Mouse (Mus musculus) layer of hippocampus, adult 18-20 months (tissue): ENCODE results near the gene Atad2b. TPM values are rescaled to one million over a fixed set of nuclear protein-coding genes. Genes with fewer than 3 reads are reported as not detected.
A peak's percentile ranks its signal among the peaks of the same experiment; 100 is the strongest.
"Not testable (repeated sequence)": the region's sequence is repeated elsewhere in the genome, so short reads cannot be mapped to it uniquely, and the experiment has no call there.

ENCODE experiments used
- DNase-seq, 2 experiments: peaks; one replicate each; pipeline ENCODE4 v3.0.0; 2022; ENCODE audit warnings: low spot score in 2 of 2
- long read RNA-seq: library from polyadenylated mRNA; stranded (forward); transcript quantifications from one replicate; pipeline ENCODE4 v2.0.0, GENCODE M21; 2021
- total RNA-seq, 2 experiments: library from RNA; stranded (reverse); gene quantifications; 2 replicates each; pipeline ENCODE4 v1.2.3; 2021

Atad2b gene
- 10 to 100 TPM; 32.8 to 33.2 TPM for total RNA-seq
- long read RNA-seq, partial matches to known transcripts, result 1 of 7 reads
- long read RNA-seq, other reads (novel, unspliced or antisense), result 6 of 7 reads

DNA sequence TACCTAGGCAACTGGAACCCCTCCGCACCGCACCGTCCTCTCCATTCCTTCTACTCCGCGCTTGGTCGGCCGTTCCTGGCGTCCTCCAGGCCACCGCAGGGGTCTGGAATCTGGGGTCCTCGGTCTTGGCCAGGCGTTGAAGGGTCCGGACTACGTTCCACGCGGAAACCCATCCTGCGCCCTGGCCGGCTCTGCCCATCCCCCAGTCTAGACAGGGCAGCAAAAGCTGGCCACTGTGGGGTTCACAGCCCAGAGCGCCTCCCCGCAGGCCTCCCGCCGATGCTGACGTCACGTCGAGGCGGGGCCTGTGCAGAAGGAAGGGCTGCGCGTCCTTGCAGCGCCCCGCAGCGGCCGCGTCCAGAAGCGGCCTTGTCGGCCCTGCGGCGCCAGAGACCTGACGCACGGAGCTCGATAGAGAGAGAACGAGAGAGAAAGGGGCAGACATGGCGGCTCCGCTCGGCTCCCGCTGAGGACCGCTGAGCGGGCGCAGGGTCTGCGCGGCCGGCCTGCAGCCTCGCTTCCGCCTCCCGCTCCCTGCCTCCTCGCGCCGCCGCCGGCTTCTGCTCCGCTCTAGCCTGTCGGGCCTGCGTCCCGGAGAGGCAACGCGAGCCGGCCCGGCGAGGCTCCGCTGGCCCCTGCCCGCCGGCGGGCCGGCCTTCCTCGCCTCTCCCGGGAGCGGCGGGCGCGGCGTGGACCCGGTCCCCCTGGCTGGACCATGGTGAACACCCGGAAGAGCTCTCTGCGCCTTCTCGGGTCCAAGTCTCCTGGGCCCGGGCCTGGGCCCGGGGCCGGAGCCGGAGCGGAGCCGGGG lies at the start of gene Atad2b:
Atad2b (plus strand) TSS at position 360 of the 811 bp plus-strand sequence.
- DNase-seq, result peak; percentile 97 to 98

DNA sequence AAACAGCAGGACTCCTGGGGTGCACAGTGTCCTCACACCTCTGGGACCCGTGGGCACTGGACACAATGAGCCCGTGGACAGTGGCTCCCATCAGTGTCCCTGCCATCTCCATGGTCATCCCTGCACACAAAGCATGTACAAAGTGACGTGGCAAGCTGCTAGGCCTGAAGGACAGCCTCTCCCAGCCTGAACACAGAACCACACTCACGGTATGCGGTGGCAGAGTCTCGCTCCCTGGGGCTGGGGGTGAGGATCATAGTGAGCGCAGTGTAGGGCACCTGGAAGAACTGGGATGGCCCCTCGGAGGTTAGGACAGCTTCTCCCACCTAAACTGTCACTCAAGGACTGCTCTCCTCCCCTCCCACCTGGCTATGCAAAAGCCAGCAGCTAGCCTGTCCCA lies 48.2 kb upstream of the Atad2b start:
- DNase-seq, result no peak

DNA sequence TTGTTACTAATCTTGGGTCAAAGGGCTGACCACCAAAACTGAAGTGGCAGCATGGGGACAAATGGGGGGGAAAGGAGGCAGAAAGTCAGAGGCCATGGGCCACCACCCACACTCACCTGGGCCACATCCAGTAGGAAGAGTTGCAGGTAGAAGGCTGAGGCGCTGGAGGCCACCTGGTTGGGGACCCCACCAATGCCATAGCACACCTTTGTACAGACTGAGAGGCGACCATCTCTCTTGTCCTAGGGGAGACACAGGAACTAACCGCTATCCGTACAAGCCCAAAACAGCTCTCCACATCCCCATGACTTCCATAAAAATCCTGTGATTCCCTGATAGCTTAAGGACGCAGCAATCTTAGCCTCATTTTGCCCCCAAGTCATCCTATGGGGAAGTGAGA lies 45.9 kb upstream of the Atad2b start:
- no peak for DNase-seq

DNA sequence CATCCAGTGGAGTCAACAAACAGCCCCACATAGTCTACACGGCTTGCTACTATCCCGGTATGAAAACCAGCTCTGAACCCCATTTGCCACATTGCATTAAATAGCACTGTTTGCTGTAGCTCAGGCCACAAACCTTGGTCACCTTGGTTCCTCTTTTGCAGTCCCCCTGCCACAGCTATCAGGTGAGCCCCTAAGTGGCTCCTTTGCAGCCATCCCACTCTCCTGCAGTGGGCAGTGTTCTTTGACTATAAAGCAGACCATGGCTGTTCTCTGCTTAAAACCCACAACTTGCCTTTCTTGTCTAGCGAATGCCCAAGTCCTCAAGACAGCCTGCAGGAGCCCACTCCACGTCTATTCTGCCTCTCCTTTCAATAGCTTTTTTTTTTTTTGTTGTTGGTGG lies 44.9 kb upstream of the Atad2b start:
- no peak for DNase-seq

DNA sequence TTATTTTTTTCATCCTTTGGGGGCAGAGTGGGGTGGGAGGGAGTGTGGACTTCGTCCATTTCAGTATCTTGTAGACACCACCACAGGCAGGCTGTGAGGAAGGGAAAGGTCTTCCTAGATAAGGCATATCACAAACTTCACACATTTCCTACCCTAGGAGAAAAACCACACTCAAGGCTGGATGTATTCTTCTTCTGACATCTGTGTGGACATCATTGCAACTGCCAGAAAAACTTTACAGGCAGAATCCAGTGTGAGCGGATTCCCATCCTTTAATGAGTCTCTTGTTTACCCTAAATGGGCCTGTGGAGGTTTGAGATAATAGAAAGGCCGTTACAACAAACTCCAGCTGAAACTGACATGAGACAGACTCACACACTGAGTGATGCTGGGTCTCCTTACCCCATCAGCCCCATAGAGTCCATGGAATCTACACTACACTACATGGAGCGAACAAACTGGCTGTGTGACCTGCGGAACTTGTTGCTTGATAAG lies 44.1 kb upstream of the Atad2b start:
- no peak for DNase-seq

DNA sequence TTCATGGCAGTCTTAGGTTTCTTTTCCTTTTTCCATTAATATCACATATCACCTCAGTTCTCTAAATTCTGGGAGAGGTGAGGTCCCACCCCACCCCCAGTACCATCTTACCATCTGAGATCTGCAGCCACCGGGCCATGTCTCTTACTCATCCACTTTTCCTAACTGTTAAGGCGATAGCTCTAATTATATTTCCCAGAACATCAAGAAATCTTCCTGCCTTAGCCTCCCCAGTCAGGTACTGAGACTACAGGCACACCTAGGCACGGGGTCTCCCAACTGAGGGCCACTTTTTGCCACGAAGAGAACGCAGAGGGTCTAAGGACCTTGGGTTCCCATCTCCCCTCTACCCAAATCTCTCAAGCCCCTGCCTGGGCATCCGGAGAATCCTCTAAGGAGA lies 43.6 kb upstream of the Atad2b start:
- DNase-seq, result no peak

DNA sequence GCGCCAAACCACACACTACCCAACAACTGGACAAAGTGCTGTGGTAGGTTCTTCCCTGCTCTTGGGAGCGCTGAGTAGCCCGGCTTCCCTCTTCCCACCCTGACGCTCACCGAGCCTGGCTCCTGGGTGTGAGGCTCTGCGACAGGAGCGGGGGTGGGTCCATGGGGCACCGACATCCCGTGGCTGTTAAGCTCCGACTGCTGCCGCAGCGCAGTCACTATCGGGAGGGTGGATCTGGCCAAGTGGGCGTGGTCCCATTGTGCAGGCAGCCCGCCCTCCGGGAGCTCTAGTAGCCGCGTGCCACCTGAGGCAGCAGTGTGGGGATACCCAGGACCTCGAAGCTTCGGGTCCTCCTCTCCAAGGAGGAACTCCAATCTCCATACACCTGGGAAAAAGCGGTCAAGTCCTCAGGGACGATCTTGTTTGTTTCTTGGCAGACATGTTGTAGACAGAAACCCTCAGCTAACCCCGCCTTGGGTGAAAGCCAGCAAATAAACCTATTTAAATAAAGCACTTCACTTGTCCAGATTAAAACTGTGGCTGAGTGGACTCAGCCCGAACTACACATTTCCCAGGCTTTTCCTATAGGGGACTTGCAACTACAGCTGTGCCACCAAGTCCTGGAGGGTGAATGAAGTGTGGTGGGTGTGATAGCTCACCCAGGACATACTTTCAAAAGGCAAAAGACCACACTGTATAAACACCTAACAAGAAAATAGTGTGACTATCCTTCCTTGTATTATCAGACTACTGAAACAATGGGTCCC lies 42.8 kb upstream of the Atad2b start, which contains the start of gene Mfsd2b:
Mfsd2b (minus strand) TSS at position 199 of the 767 bp plus-strand sequence.
- peak in 1 of 2 experiments; percentile 28 for DNase-seq

DNA sequence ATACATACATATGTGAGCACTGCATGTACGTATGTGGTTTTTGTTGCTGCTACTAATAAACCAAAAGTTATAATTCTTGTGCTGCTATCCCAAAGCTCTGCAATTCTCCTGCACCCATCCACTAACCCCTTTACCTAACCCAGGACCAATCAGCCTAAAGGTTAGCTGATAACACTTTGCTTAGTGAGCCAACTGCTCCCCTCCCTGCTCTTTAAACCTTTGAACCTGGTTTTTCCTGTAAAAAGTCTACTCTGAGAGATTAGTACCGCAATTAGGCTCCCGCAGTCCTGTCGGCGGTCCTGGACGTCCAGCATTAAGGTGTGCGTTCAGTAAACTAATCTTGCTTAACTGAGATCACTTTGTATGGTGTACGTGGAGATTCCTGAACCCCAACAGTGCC lies 41.5 kb upstream of the Atad2b start:
- DNase-seq, result no peak

DNA sequence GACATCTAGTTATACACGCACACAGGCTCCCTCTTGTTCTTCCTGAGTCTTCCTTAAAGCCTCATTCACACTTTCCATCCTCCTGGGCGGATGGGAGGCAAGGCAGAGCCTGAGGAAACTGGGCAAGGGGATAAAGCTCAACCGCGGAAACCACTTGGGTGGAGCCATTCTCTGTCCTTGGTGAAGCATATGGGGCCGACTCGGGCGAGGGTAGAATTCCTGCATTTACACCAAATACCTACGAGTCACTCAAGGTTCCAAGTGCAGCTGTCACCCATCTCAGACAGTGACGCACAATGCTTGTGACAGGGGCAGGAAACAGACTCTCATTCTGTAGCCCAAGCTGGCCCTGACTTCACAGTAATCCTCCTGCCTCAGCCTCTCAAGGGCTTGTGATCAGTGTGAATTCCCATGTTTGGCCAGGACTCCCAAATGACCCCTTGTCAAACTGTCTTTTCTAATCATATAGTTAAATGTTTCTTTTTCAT lies 38.8 kb upstream of the Atad2b start:
- DNase-seq, result no peak

DNA sequence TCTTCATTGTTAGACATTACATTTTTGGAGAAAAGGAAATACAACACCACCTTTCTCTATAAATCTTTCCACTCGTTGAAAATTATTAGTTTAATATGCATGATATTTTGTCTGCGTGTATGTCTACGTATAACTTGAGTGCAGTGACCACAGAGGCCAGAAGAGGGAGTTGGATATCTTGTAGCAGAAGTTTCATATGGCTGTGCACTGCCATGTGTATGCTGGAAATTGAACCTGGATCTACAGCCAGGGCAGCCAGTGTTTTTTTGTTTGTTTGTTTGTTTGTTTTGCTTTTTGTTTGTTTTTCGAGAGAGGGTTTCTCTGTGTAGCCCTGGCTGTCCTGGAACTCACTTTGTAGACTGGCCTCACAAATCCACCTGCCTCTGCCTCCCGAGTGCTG lies 38.1 kb upstream of the Atad2b start:
- no peak for DNase-seq

DNA sequence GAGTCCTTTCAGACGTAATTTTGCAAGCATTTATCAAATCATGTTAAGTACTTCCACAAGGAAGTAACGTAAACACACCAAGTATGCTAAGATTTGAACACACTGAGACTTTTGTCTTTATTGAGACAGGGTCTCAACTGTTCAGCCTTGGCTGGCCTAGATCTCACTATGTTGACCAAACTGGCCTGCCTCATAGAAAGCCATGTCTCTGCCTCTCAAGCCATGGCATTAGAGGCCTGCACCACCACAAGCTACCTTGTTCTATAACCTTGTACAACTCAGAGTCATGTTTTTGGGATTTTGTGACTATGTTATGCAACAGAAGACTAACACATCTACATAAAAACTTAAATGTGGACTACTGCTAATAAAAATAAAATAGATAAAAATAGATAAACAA lies 35.1 kb upstream of the Atad2b start:
- no peak for DNase-seq

DNA sequence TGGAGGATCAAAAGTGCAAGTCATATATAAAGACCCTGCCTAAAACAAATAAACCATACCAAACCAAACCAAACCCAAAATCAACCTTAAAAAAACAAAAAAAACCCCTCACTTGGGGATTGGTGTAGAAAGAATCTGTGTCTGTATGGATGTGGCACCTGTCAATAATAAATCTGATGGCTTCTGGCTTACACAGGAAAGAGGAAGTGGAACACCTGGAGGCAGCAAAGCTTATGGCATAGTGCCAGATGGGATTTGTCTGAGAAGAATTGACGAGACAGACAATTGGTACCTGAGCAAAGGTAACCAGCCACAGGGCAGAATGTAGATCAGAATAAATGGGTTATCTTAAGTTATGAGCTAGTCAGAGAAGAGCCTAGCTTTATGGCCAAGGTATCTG lies 32.1 kb upstream of the Atad2b start:
- DNase-seq, result no peak

DNA sequence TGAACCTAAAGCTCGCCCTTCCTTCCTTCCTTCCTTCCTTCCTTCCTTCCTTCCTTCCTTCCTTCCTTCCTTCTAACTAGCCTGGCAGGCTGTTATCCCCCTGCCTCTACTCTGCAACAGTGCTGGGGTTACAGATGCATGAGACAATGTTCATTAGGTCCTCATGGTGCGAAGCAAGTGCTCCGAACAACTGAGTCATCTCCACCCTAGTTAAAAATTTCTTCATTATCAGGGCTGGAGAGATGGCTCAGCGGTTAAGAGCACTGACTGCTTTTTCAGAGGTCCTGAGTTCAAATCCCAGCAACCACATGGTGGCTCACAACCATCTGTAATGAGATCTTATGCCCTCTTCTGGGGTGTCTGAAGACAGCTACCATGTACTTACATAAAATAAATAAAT lies 30.6 kb upstream of the Atad2b start:
- DNase-seq, result not testable (repeated sequence)

DNA sequence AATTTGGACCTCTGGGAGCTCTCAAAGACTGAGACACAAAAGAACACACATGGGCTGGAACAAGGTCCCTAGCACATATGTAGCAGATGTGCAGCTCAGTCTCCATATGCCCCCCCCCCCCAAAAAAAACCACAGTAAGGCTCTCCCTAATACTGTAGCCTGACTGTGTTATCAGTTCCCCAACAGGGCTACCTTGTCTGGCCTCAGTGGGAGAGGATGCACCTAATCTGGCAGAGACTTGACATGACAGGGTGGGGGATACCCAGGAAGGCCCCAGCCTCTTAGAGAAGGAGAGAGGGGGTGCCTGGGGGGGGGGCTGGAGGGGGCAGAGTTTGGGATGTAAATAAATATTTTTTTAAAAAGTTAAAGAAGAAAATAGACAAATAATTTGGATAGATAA lies 28.4 kb upstream of the Atad2b start:
- DNase-seq, result no peak

DNA sequence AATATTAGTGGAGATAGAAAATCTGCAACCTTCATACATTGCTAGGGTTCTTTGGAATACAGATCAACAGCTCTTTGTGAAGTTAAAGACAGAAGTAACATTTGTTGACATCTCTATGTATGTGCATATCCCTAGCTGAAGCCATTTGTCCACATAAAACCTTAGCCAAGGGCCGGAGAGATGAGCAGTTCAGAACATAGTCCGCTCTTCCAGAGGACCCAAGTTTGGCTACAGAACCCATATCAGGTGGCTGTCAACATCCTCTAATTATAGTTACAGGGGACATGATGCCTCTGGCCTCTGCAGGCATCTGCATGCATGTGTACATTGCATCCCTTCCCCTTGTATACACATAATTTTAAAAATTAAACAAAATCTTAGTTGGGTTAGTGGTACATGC lies 27.9 kb upstream of the Atad2b start:
- DNase-seq, result no peak

DNA sequence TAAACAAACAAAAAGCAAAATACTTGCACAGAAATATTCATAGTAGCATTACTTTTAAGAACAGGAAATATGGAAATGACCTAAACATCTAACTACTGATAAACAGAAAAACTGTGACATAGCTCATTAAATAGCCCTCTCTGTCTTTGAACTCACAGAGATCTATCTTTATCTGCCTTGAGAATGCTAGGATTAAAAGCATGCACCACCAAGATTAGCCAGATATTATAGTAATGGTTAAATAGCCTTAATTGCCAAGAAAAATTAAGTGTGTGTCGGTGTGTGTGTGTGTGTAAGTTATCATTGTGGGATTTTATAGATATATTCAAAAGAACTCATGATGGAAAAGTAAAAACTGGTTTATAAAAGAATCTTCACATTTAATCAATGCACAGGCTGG lies 27.3 kb upstream of the Atad2b start:
- no peak for DNase-seq

DNA sequence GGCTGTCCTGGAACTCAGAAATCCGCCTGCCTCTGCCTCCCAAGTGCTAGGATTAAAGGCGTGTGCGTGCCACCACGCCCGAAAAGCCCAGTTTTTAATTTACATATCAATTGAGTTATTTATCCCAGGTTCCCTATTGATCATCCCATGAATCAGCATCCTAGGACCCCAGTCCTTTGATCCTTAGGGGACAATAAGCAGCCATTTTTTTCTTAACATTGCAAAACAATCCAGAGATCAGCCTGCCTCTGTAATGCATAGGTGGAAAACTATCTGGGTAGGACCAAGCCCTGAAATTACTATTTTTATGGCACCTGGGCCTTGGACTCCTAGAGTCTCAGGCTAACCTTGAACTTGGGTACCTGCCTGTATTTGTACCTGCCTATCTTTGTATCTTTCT lies 19.1 kb upstream of the Atad2b start:
- no peak for DNase-seq

DNA sequence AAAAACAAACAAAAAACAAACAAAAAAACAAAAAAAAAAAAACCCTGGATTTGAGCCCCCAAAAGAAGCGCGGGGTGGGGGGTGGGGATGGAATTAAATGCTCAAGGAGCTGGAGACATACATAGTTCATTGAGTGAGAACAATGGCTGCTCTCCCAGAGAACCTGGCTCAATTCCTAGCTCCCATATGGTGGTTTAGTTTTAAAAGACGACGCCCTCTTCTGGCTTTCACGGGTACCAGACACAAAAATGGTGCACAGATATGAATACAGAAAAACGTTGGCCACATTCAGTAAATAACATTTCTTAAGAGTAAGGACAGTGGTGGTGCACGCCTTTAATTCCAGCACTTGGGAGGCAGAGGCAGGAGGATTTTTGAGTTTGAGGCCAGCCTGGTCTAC lies 11.2 kb upstream of the Atad2b start:
- no peak for DNase-seq

DNA sequence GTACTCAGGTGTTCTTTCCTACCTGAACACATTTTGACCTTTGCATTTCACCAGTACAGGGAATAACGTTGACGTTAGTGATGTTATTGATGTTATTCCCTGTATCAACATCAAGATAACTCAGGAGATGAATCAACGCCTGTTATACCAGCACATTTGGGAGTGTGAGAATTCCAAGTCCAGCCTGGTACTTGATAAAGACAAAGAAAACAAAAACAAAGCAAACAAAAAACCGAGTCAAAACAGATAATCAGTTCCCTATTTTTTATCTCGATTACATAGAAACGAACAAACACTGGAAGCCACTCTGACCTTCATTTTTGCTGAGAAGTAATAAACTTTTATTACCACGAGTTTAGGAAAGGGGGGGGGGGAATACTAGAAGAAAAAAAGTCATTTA lies 10.7 kb upstream of the Atad2b start:
- no peak for DNase-seq

DNA sequence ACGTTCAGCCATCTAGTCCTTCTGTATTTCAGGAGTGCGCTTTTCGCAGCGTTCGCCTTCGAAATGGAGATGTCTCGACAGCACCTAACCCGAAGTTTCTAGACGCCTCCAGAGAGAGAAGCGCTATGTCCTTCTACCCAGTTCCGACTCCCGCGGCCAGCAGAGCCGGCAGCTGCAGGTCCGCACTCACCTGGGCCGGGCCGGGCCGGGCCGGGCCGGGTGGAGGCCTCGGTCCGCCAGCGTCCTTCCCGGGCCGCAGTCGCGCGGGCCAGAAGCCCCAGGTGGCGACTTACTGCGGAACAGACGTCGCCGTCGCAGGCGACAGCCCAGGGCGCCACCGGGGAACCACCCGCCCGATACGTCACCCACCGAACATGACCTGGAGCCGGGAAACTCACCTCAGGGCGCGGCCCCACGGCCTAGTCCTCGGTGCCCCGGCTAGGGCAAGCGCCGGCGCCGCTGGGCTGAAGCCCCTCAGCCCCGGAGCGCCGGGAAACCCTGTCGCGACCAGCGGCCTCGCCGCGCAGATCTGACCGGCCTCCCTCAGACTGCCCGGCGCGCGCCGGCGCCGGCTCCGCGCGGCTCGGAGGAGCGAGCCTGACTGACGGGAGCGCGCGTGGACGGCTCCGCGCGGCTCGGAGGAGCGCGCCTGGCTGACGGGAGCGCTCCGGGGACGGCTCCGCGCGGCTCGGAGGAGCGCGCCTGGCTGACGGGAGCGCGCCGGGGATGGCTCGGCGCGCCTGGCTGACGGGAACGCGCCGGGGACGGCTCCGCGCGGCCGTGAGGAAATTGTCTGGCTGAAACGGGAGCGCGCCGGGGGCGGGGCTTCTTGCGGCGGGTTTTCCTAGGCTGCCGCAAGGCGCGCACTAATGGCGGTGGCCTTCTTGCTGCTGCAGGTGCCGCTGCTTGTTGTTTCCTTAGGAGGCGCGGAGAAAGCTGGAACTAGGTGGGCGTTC lies 9.9 kb upstream of the Atad2b start, which contains the start of gene Ubxn2a:
Ubxn2a (minus strand) TSS at position 755 of the 956 bp plus-strand sequence.
- DNase-seq, result peak; percentile 88 to 95

DNA sequence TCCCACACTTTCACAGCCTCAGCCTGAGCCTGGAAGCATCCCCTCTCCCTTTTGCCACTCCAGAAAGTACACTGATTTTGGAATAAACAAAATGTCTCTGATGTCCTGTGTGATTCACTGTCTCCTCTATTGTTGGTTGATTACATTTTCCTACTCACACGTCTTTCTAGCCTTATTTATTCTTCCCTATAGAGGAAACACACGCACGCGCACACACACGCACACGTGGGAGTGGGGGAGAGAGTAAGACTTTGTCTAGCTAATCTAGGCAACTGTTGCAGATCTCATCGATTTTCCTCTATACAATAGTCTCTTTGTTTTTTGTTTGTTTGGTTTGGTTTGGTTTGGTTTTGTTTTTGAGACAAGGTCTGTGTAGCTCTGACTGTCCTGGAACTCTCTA lies 8.8 kb upstream of the Atad2b start:
- no peak for DNase-seq
